Mouse (Mus musculus) left cerebral cortex, adult 8-10 months (tissue): ENCODE data around the gene Capn8. TPM values are rescaled to one million over a fixed set of nuclear protein-coding genes. Genes with fewer than 3 reads are reported as not detected.
"Not testable (repeated sequence)": the region's sequence is repeated elsewhere in the genome, so short reads cannot be mapped to it uniquely, and the experiment has no call there.

Experiments used
- DNase-seq, 2 experiments: peaks; one replicate each; pipeline ENCODE4 v3.0.0; 2022; ENCODE audit warnings: low spot score in 2 of 2
- total RNA-seq, 4 experiments: library from RNA; stranded (reverse); gene quantifications; 2 replicates each; pipeline ENCODE4 v1.2.4; 2022

The Capn8 gene
- total RNA-seq, 4 experiments from 2014 or later: 0.18 TPM; not detected in 3

GRCm38 (mm10) chr1:182615465-182615864 is 50.7 kb downstream of the Capn8 start:
- DNase-seq: no peak

GRCm38 (mm10) chr1:182618200-182618947 is 53.6 kb downstream of the Capn8 start:
- DNase-seq: no peak

GRCm38 (mm10) chr1:182620470-182620869 is 55.7 kb downstream of the Capn8 start:
- no peak for DNase-seq

- DNase-seq: no peak
Observed at GRCm38 (mm10) chr1:182621256-182621655, 56.4 kb downstream of the Capn8 start.

DNA sequence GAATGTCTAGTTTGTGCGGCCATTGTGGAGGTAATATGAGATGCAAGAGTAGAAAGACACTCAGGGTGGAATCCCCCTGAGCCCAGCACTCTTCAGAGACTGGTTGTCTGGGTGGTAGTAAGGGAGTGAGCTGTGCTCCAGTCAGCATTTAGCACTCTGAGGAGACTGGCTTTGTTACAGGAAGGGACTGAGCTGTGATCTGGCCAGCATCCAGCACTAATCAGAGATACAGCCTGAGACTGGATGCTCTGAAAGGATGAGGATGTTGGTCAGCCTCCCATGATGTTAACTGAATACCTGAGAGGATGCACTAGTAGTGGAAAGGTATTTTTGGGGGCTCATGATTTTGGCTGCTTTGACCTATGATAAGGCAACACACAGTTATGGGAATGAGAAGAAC is 61.4 kb downstream of the Capn8 start:
- no peak for DNase-seq

GRCm38 (mm10) chr1:182629228-182629627 is 64.4 kb downstream of the Capn8 start:
- no peak for DNase-seq

- DNase-seq: no peak
Observed at GRCm38 (mm10) chr1:182633712-182634294, 69.0 kb downstream of the Capn8 start.

DNA sequence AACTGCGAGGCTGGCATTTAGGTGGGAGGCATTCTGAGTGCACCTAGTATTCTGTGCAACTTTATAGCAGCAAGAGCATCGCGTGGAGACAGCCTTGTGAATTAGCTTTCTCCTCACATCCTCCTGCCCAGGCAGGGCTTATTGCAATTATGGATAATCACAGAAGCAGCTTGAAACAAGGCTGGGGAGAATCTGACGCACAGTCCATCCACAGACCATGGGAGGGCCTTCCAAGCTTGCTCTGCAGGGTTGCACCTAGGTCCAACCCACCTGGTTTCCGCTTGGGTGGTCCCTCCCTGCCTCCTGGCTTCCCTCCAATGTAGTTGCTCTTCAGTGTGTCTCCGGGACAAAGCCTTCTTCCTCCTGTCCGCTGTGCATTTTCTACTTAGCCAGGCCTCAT is 74.2 kb downstream of the Capn8 start:
- DNase-seq: no peak

- DNase-seq: no peak
Observed at GRCm38 (mm10) chr1:182639456-182639855, 74.6 kb downstream of the Capn8 start.

DNA sequence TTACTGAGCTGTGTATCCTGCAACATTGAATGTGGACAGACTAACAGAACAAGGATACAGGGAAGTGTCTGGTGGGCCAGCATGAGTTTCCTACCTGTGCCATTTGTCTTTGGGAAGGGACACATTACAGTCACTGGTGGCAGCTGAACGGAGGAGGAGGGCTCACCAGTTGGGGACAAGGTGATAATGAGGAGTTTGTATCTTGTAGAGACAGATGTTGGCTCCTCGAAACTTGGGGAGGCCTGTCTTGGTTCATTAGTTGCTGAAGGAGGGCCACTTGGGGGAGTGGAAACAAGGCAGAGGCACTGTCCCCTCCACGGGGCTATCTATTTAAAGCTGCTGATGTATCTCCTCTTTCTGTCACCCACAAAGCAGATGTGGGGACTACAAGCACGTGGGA is 75.3 kb downstream of the Capn8 start:
- DNase-seq: no peak

- DNase-seq: no peak
Observed at GRCm38 (mm10) chr1:182642779-182643178, 78.0 kb downstream of the Capn8 start.

- DNase-seq: not testable (repeated sequence)
Observed at GRCm38 (mm10) chr1:182644418-182644817, 79.6 kb downstream of the Capn8 start.

DNA sequence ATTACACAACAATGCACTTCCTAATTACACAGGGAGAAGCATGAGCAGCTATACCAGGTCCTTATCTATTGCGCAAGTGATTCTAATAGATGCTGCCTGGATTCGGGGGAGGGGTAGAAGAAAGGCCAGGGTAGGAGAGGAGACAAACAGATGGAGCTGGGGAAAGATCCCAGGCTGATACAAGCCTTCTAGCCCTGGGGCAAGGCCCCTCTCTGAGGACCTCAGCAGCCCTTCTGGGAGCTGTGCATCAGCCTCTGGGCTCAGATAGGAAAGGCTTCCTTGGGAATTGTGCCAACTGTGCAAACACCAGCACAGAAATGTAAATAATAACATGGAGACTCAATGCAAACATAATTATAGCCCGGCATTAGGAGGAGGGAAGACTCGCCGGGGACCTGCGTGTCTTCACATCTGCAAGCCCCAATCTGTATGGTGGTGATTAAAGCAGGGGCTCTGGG is 80.4 kb downstream of the Capn8 start:
- DNase-seq: no peak

DNA sequence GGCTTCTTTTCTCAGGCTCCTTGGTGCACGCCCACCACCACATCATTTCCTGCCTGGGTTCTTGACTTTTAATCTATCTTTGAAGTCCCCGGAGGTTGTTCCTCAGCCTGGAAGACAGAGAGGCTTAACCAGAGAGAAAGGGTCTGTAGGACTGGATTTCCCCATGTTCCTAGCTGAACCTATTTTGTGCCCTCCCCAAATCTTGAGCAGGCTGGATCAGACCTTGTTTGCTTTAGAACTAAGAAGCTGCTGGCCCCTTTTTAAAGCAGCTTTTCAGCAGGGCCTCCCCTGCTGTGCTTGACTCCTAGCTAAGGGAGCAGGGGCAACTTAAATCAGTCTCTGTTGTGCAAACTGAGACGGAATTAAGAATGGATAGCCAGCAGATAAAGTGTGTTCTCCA is 82.0 kb downstream of the Capn8 start:
- DNase-seq: no peak

DNA sequence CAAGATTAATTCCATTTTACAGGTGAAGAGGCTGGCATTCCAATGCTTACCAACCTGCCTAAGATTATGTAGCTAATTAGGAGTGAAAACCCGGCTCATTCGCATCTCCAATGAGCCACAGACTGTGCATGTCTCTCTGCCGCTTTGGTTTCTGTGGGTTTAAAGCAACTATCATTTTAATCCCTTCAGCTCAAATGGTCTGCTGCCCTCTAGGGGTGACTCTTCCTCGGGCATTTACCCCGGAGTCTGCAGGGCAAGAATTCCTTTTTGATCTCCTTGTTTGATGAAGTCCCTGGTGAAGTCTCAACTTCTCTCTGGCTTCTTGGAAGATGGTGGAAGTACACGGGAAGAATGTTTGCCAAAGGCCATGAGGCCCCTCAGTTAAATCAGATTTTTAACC is 93.0 kb downstream of the Capn8 start:
- peak; percentile 13 to 39 for DNase-seq

DNA sequence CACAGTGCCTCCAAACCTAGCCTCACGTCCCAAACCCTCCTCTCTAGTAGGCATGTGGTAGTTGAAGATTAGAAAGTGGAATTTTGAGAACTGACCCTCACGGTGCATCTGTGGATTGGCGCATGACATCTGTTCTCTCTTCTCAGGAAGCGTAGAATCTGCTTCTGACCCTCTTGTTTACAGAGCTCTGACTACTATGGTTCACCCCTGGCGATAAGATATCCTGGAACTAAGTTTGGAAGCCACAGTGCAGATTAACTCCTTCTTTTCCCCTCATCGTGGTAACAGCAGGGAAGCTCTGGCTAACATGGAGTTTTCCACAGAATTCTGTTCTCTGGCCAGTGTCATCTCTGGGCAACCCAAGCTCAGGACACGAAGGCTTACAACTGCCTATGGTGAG is 95.6 kb downstream of the Capn8 start:
- DNase-seq: no peak

- peak in 1 of 2 experiments; percentile 23 for DNase-seq
Observed at GRCm38 (mm10) chr1:182663671-182664070, 98.9 kb downstream of the Capn8 start.

- no peak for DNase-seq
Observed at GRCm38 (mm10) chr1:182664841-182665240, 100.0 kb downstream of the Capn8 start.

DNA sequence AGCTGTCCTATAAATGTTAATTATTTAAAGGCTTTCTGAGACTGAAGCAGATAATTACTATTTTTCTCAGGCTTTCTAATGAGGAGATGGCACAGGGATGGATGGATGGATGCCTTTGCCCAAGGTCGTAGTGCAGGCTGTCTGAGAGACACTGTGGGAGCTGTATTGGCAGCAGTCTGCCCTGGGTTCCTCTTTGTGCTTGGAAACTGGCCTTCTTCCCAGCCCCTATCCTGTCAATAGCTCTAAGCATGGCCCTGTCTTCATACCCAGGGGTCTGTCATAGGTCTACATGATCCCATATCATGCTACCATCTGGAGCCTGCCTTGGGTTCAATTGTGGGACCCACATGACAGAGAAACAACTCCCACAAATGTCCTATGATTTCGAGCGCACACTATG is 102.5 kb downstream of the Capn8 start:
- no peak for DNase-seq

DNA sequence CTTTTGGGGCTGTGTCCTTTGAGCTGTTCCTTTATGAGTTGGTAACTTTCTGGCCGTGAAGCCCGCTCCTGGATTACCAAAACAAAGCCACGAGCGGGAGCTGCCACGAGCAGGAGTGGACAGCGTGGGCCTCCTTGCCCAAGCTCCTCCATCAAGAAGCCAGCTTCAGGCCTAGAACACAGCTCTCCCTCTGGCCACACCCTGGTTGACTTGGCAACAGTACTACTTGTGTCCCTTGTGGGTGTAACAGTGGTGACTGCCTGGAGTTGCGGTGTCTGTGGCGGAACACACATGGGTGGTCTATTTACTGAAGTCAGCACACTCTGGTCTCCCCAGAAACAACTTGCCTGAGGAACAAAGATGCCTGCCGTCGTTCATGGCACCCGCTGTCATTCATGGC is 104.9 kb downstream of the Capn8 start:
- DNase-seq: no peak

DNA sequence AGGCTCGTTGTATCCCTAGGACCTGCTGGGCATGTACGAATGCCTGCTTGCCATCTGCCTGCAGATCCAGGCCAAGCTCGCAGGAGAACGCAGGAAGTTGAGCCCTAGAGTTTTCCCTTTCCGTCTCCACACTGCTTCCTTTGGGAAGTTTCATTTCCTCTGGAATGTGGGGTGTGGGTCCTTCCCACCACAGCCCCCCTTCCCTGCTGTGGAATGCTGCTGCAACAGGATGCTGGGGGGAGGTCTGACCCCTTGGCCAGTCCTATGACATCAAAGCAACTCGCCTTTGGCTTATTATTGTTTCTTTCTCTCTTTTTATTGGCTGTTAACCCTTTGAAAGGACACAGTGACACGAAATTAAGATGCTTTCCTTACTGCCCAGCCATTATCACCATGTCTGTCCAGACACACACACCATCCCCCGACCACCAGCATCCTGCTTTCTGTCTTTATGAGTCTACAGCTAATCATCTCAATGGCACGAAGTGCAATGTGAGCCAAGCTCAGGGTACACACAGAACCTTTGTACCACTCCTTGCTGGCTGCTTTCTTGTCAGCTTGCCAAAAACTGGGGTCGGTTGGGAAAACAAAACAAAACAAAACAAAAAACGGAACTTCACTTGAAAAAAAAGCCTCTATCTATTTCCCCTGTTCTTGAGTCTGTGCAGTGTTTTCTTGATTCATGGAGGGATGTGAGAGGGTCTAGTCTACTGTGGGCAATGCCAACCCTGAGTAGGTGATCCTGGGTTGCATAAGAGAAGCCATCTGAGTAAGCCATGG is 105.9 kb downstream of the Capn8 start:
- no peak for DNase-seq

DNA sequence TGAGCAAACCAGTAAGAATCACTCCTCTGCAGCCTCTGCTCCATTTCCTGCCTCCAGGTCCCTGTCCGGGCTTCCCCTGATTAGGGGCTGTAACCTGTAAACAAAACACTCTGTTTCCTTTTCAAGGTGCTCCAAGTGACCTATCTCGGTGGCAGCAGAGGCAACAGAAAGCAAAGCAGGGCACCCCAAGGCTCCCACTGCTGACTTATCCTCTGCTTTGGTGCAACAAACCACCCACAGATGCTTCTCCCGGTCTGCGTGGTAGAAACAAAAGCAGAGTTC is 106.5 kb downstream of the Capn8 start:
- no peak for DNase-seq

- DNase-seq: no peak
Observed at GRCm38 (mm10) chr1:182675346-182675745, 110.5 kb downstream of the Capn8 start.
